Comparison of ENCODE assay signal across 13 mouse cellular contexts in genomic region chr19:46058466-46058865, GRCm38 (mm10). TPM values are rescaled to one million over a fixed set of nuclear protein-coding genes. Genes with fewer than 3 reads are reported as not detected.
DNase-seq lines count a peak whose midpoint lies in the region; ATAC-seq lines count a peak whose summit lies in the region.
"Had no signal": no experiment of that assay in that cellular context is flagged by ENCODE, and none has a peak within 500 bp of the region (broad histone marks: within the 10 kb centered on the region; RNA-seq: fewer than 3 reads in every experiment).

No protein-coding gene starts in this region.

- H3K27me3 ChIP-seq in heart, embryonic 15.5 days = no peaks in the 10 kb centered on the region
- no peaks in the 10 kb centered on the region for H3K27me3 ChIP-seq in midbrain, embryonic 10.5 days (ENCODE audit: low read depth, poor library complexity, severe bottlenecking)
- H3K27me3 ChIP-seq in midbrain, embryonic 14.5 days (ENCODE audit: control insufficient read depth, insufficient read depth, low read length) = no peaks in the 10 kb centered on the region
- H3K27me3 ChIP-seq in embryonic facial prominence, embryonic 14.5 days (replicated peaks; ENCODE audit: control insufficient read depth, insufficient read depth, low read length) = no peaks in the 10 kb centered on the region
- no peaks in the 10 kb centered on the region for H3K27me3 ChIP-seq in neural tube, embryonic 15.5 days (replicated peaks)
- H3K27me3 ChIP-seq in midbrain, embryonic 16.5 days (ENCODE audit: control insufficient read depth, insufficient read depth, low read depth, low read length) = no peaks in the 10 kb centered on the region
- H3K27me3 ChIP-seq: midbrain, embryonic 13.5 days had no signal

- H3K4me3 ChIP-seq in heart, embryonic 15.5 days = peak overlapping the region; percentile 86; the same call in 1 of the 2 replicates
- H3K4me3 ChIP-seq in midbrain, embryonic 10.5 days = peak overlapping the region; percentile 95
- H3K4me3 ChIP-seq in midbrain, embryonic 14.5 days (replicated peaks; ENCODE audit: low read depth, low read length) = no peak overlapping the region
- H3K4me3 ChIP-seq in embryonic facial prominence, embryonic 14.5 days (ENCODE audit: low read depth, low read length) = no peak overlapping the region
- no peak overlapping the region for H3K4me3 ChIP-seq in neural tube, embryonic 15.5 days (replicated peaks)
- H3K4me3 ChIP-seq in midbrain, embryonic 16.5 days (ENCODE audit: low read depth, low read length) = no peak overlapping the region

- H3K4me2 ChIP-seq in heart, embryonic 15.5 days = peak overlapping the region; percentile 81; the same call in 1 of the 2 replicates
- H3K4me2 ChIP-seq in midbrain, embryonic 14.5 days (ENCODE audit: low read length) = no peak overlapping the region
- H3K4me2 ChIP-seq in embryonic facial prominence, embryonic 14.5 days (ENCODE audit: low read depth, low read length) = peak overlapping the region; percentile 68; the same call in 1 of the 2 replicates
- 0 out of 2 replicates have a peak overlapping the region, but pooled peaks have one; percentile 71 for H3K4me2 ChIP-seq in neural tube, embryonic 15.5 days
- H3K4me2 ChIP-seq in midbrain, embryonic 16.5 days (ENCODE audit: low read length) = no peak overlapping the region

- intact Hi-C loops in heart, postnatal 36 days (cut with DNase I) = no loop called here

- no peak for DNase-seq in heart, postnatal 36 days
- DNase-seq in midbrain, embryonic 10.5 days (ENCODE audit: low spot score) = no peak
- no peak for DNase-seq in midbrain, embryonic 14.5 days
- no peak for DNase-seq in embryonic facial prominence, embryonic 14.5 days (ENCODE audit: low spot score)
- DNase-seq: cerebellum, adult 9-11 months; gastrocnemius, postnatal 14 days; layer of hippocampus, adult 9-11 months had no signal

- peaks cover 30% of the 10 kb centered on the region for H3K4me1 ChIP-seq in heart, embryonic 15.5 days (replicated peaks)
- H3K4me1 ChIP-seq in midbrain, embryonic 10.5 days = peaks cover 20% of the 10 kb centered on the region
- peaks cover 10% of the 10 kb centered on the region for H3K4me1 ChIP-seq in midbrain, embryonic 14.5 days (ENCODE audit: control insufficient read depth, insufficient read depth, low read length)
- peaks cover 10% of the 10 kb centered on the region; the same call in 1 of the 2 replicates for H3K4me1 ChIP-seq in embryonic facial prominence, embryonic 14.5 days (ENCODE audit: control insufficient read depth, insufficient read depth, low read length)
- H3K4me1 ChIP-seq in neural tube, embryonic 15.5 days = peaks cover 17% of the 10 kb centered on the region
- peaks cover 15% of the 10 kb centered on the region for H3K4me1 ChIP-seq in midbrain, embryonic 16.5 days (ENCODE audit: control insufficient read depth, insufficient read depth, low read length)

- H3K9ac ChIP-seq in heart, embryonic 15.5 days = 0 out of 2 replicates have a peak overlapping the region, but pooled peaks have one; percentile 74
- H3K9ac ChIP-seq in midbrain, embryonic 14.5 days (replicated peaks; ENCODE audit: low read length) = no peak overlapping the region
- no peak overlapping the region for H3K9ac ChIP-seq in embryonic facial prominence, embryonic 14.5 days (ENCODE audit: low read depth, low read length)
- no peak overlapping the region for H3K9ac ChIP-seq in neural tube, embryonic 15.5 days (replicated peaks)
- H3K9ac ChIP-seq in midbrain, embryonic 16.5 days (ENCODE audit: low read depth, low read length) = no peak overlapping the region
- H3K9ac ChIP-seq: midbrain, embryonic 13.5 days had no signal

- ATAC-seq in heart, embryonic 15.5 days (replicated peaks; ENCODE audit: insufficient number of reproducible peaks, insufficient read depth, low FRiP score, low read depth) = no peak
- no peak for ATAC-seq in midbrain, embryonic 14.5 days (ENCODE audit: low FRiP score, low TSS enrichment)
- ATAC-seq in embryonic facial prominence, embryonic 14.5 days (ENCODE audit: low read depth) = no peak
- no peak for ATAC-seq in neural tube, embryonic 15.5 days (ENCODE audit: low FRiP score)
- ATAC-seq in midbrain, embryonic 16.5 days = no peak
- ATAC-seq in erythroid progenitor cell, adult 5-6 weeks (replicated peaks; ENCODE audit: low FRiP score, poor library complexity, severe bottlenecking) = no peak
- ATAC-seq: inflammation-experienced regulatory T-cells, adult 6 months; midbrain, embryonic 13.5 days had no signal

- H3K36me3 ChIP-seq in heart, embryonic 15.5 days = peaks cover 20% of the 10 kb centered on the region
- peaks cover 32% of the 10 kb centered on the region for H3K36me3 ChIP-seq in midbrain, embryonic 10.5 days
- peaks cover 18% of the 10 kb centered on the region for H3K36me3 ChIP-seq in midbrain, embryonic 14.5 days (ENCODE audit: control insufficient read depth, insufficient read depth, low read length)
- peaks cover 24% of the 10 kb centered on the region for H3K36me3 ChIP-seq in embryonic facial prominence, embryonic 14.5 days (ENCODE audit: control insufficient read depth, insufficient read depth, low read length)
- peaks cover 19% of the 10 kb centered on the region for H3K36me3 ChIP-seq in neural tube, embryonic 15.5 days
- peaks cover 20% of the 10 kb centered on the region for H3K36me3 ChIP-seq in midbrain, embryonic 16.5 days (ENCODE audit: control insufficient read depth, insufficient read depth, low read length)

- WGBS in heart, embryonic 15.5 days = 91% methylated on average over 7 of the region's 7 CpGs
- WGBS in midbrain, embryonic 10.5 days = 97% methylated on average over 7 of the region's 7 CpGs
- 97% methylated on average over 7 of the region's 7 CpGs for WGBS in midbrain, embryonic 14.5 days
- 96% methylated on average over 7 of the region's 7 CpGs for WGBS in embryonic facial prominence, embryonic 14.5 days
- WGBS in neural tube, embryonic 15.5 days = 97% methylated on average over 7 of the region's 7 CpGs
- WGBS in midbrain, embryonic 16.5 days = 96% methylated on average over 7 of the region's 7 CpGs

- H3K27ac ChIP-seq in heart, embryonic 15.5 days = no peak overlapping the region
- H3K27ac ChIP-seq in midbrain, embryonic 10.5 days (replicated peaks) = no peak overlapping the region
- no peak overlapping the region for H3K27ac ChIP-seq in midbrain, embryonic 14.5 days (replicated peaks; ENCODE audit: low read depth, low read length)
- H3K27ac ChIP-seq in embryonic facial prominence, embryonic 14.5 days (replicated peaks; ENCODE audit: low read depth, low read length) = no peak overlapping the region
- H3K27ac ChIP-seq in neural tube, embryonic 15.5 days (replicated peaks) = no peak overlapping the region
- no peak overlapping the region for H3K27ac ChIP-seq in midbrain, embryonic 16.5 days (ENCODE audit: low read length)
- H3K27ac ChIP-seq: midbrain, embryonic 13.5 days had no signal

- H3K9me3 ChIP-seq in heart, embryonic 15.5 days (replicated peaks) = no peaks in the 10 kb centered on the region
- H3K9me3 ChIP-seq in midbrain, embryonic 10.5 days (replicated peaks) = no peaks in the 10 kb centered on the region
- H3K9me3 ChIP-seq in midbrain, embryonic 14.5 days (ENCODE audit: control insufficient read depth, low read length) = no peaks in the 10 kb centered on the region
- H3K9me3 ChIP-seq in embryonic facial prominence, embryonic 14.5 days (ENCODE audit: control insufficient read depth, low read length) = no peaks in the 10 kb centered on the region
- H3K9me3 ChIP-seq in neural tube, embryonic 15.5 days (replicated peaks) = no peaks in the 10 kb centered on the region
- H3K9me3 ChIP-seq in midbrain, embryonic 16.5 days (replicated peaks; ENCODE audit: control insufficient read depth, low read length, poor library complexity, severe bottlenecking) = no peaks in the 10 kb centered on the region
- H3K9me3 ChIP-seq: midbrain, embryonic 13.5 days had no signal

RNA-seq across cellular contexts. Expression of gene Ldb1, which starts 13.5 kb away (rescaled TPM):
- 64.5 and 78.7 TPM in 2 replicates for polyA plus RNA-seq in heart, embryonic 15.5 days (2015; fragmentation: Nextera tagmentation; extraction: Ambion mirVana)
- 10 to 100 TPM; 38.4 to 52.4 TPM for total RNA-seq in heart, postnatal 36 days (2021)
- 79.0 and 79.2 TPM in 2 replicates for polyA plus RNA-seq in midbrain, embryonic 10.5 days (2016; fragmentation: Nextera tagmentation; extraction: Ambion mirVana)
- polyA plus RNA-seq in midbrain, embryonic 14.5 days (2014; fragmentation: Nextera tagmentation; extraction: Ambion mirVana) = 116 and 145 TPM in 2 replicates
- 80.6 and 82.0 TPM in 2 replicates for polyA plus RNA-seq in embryonic facial prominence, embryonic 14.5 days (2014; fragmentation: Nextera tagmentation; extraction: Ambion mirVana)
- polyA plus RNA-seq in neural tube, embryonic 15.5 days (2015; fragmentation: Nextera tagmentation; extraction: Ambion mirVana) = 93.4 and 93.9 TPM in 2 replicates
- polyA plus RNA-seq in midbrain, embryonic 16.5 days (2015; fragmentation: Nextera tagmentation; extraction: Ambion mirVana) = 88.1 and 107 TPM in 2 replicates
- total RNA-seq in erythroid progenitor cell, adult 5-6 weeks (2015; ENCODE audit: low replicate concordance) = 45.3 and 53.3 TPM in 2 replicates
- total RNA-seq in erythroid progenitor cell, adult 5-6 weeks (2017; ENCODE audit: low replicate concordance) = 62.8 and 77.5 TPM in 2 replicates

RNA-seq across cellular contexts. Expression of gene Pprc1, which starts 13.8 kb away (rescaled TPM):
- polyA plus RNA-seq in heart, embryonic 15.5 days (2015; fragmentation: Nextera tagmentation; extraction: Ambion mirVana) = 17.7 and 25.8 TPM in 2 replicates
- total RNA-seq in heart, postnatal 36 days (2021) = 10 to 100 TPM; 16.1 to 16.4 TPM
- polyA plus RNA-seq in midbrain, embryonic 10.5 days (2016; fragmentation: Nextera tagmentation; extraction: Ambion mirVana) = 41.8 and 45.9 TPM in 2 replicates
- polyA plus RNA-seq in midbrain, embryonic 14.5 days (2014; fragmentation: Nextera tagmentation; extraction: Ambion mirVana) = 21.1 and 21.5 TPM in 2 replicates
- 41.8 and 41.9 TPM in 2 replicates for polyA plus RNA-seq in embryonic facial prominence, embryonic 14.5 days (2014; fragmentation: Nextera tagmentation; extraction: Ambion mirVana)
- polyA plus RNA-seq in neural tube, embryonic 15.5 days (2015; fragmentation: Nextera tagmentation; extraction: Ambion mirVana) = 16.1 and 24.0 TPM in 2 replicates
- 19.9 and 20.0 TPM in 2 replicates for polyA plus RNA-seq in midbrain, embryonic 16.5 days (2015; fragmentation: Nextera tagmentation; extraction: Ambion mirVana)
- 69.2 and 76.8 TPM in 2 replicates for total RNA-seq in erythroid progenitor cell, adult 5-6 weeks (2015; ENCODE audit: low replicate concordance)
- 76.5 and 82.0 TPM in 2 replicates for total RNA-seq in erythroid progenitor cell, adult 5-6 weeks (2017; ENCODE audit: low replicate concordance)

RNA-seq across cellular contexts. Expression of gene Nolc1, which starts 17.2 kb away (rescaled TPM):
- polyA plus RNA-seq in heart, embryonic 15.5 days (2015; fragmentation: Nextera tagmentation; extraction: Ambion mirVana) = 37.0 and 46.9 TPM in 2 replicates
- total RNA-seq in heart, postnatal 36 days (2021) = 10 to 100 TPM; 14.4 to 19.8 TPM
- 128 and 141 TPM in 2 replicates for polyA plus RNA-seq in midbrain, embryonic 10.5 days (2016; fragmentation: Nextera tagmentation; extraction: Ambion mirVana)
- polyA plus RNA-seq in midbrain, embryonic 14.5 days (2014; fragmentation: Nextera tagmentation; extraction: Ambion mirVana) = 54.1 and 74.4 TPM in 2 replicates
- polyA plus RNA-seq in embryonic facial prominence, embryonic 14.5 days (2014; fragmentation: Nextera tagmentation; extraction: Ambion mirVana) = 77.1 and 82.2 TPM in 2 replicates
- 59.4 and 67.9 TPM in 2 replicates for polyA plus RNA-seq in neural tube, embryonic 15.5 days (2015; fragmentation: Nextera tagmentation; extraction: Ambion mirVana)
- polyA plus RNA-seq in midbrain, embryonic 16.5 days (2015; fragmentation: Nextera tagmentation; extraction: Ambion mirVana) = 64.4 and 65.7 TPM in 2 replicates
- total RNA-seq in erythroid progenitor cell, adult 5-6 weeks (2015; ENCODE audit: low replicate concordance) = 9.6 and 16.2 TPM in 2 replicates
- total RNA-seq in erythroid progenitor cell, adult 5-6 weeks (2017; ENCODE audit: low replicate concordance) = 18.5 and 27.3 TPM in 2 replicates

RNA-seq across cellular contexts. Expression of gene Hps6, which starts 55.2 kb away (rescaled TPM):
- 6.5 and 7.5 TPM in 2 replicates for polyA plus RNA-seq in heart, embryonic 15.5 days (2015; fragmentation: Nextera tagmentation; extraction: Ambion mirVana)
- 1 to 10 TPM; 6.1 to 6.3 TPM for total RNA-seq in heart, postnatal 36 days (2021)
- 4.3 and 4.7 TPM in 2 replicates for polyA plus RNA-seq in midbrain, embryonic 10.5 days (2016; fragmentation: Nextera tagmentation; extraction: Ambion mirVana)
- polyA plus RNA-seq in midbrain, embryonic 14.5 days (2014; fragmentation: Nextera tagmentation; extraction: Ambion mirVana) = 1.4 and 1.5 TPM in 2 replicates
- 4.5 and 6.4 TPM in 2 replicates for polyA plus RNA-seq in embryonic facial prominence, embryonic 14.5 days (2014; fragmentation: Nextera tagmentation; extraction: Ambion mirVana)
- 5.4 and 7.8 TPM in 2 replicates for polyA plus RNA-seq in neural tube, embryonic 15.5 days (2015; fragmentation: Nextera tagmentation; extraction: Ambion mirVana)
- polyA plus RNA-seq in midbrain, embryonic 16.5 days (2015; fragmentation: Nextera tagmentation; extraction: Ambion mirVana) = 4.0 and 5.7 TPM in 2 replicates
- not detected in 2 replicates for total RNA-seq in erythroid progenitor cell, adult 5-6 weeks (2015; ENCODE audit: low replicate concordance)
- 1.2 TPM in 1 of 2 replicates, not detected in the other for total RNA-seq in erythroid progenitor cell, adult 5-6 weeks (2017; ENCODE audit: low replicate concordance)

Comparison
In these comparisons a context has a peak if more than half of its experiments do, and no peak if none do; other contexts are left out.
1. H3K4me3 ChIP-seq: peak in heart, embryonic 15.5 days (single experiment) and midbrain, embryonic 10.5 days (single experiment); none in midbrain, embryonic 14.5 days (single experiment), embryonic facial prominence, embryonic 14.5 days (single experiment), neural tube, embryonic 15.5 days (single experiment) and midbrain, embryonic 16.5 days (single experiment).
2. H3K4me2 ChIP-seq: peak in heart, embryonic 15.5 days (single experiment), embryonic facial prominence, embryonic 14.5 days (single experiment) and neural tube, embryonic 15.5 days (single experiment); none in midbrain, embryonic 14.5 days (single experiment) and midbrain, embryonic 16.5 days (single experiment).